Mouse (Mus musculus) T-helper 2 cell (primary cell): ENCODE results near the gene Mrpl35.

Source experiments
- in situ Hi-C: fragments of 300-600 bp; cut with MboI, MseI; formaldehyde crosslinking; loops from one replicate; pipeline ENCODE4 v1.15.1; 2025; ENCODE audit warnings: high pct_unique_total_duplicates

Mrpl35 gene

GRCm38 (mm10) chr6:71801011-71801713, 25.6 kb downstream of the Mrpl35 start:
- in situ Hi-C loops = loop anchor here (10.0 kb wide), 1 partner anchor 636 kb away; no protein-coding TSS in a partner anchor

GRCm38 (mm10) chr6:71799391-71799790, 27.4 kb downstream of the Mrpl35 start:
- in situ Hi-C loops = no loop called here

GRCm38 (mm10) chr6:71791771-71792170, 35.0 kb downstream of the Mrpl35 start:
- in situ Hi-C loops = no loop called here

GRCm38 (mm10) chr6:71788348-71788747, 38.4 kb downstream of the Mrpl35 start:
- in situ Hi-C loops = no loop called here

- in situ Hi-C loops = no loop called here
Measured at GRCm38 (mm10) chr6:71783165-71783564, 43.6 kb downstream of the Mrpl35 start.

- in situ Hi-C loops = no loop called here
Measured at GRCm38 (mm10) chr6:71780431-71780830, 46.3 kb downstream of the Mrpl35 start.

GRCm38 (mm10) chr6:71779831-71780230, 46.9 kb downstream of the Mrpl35 start:
- in situ Hi-C loops = no loop called here

GRCm38 (mm10) chr6:71778016-71778415, 48.8 kb downstream of the Mrpl35 start:
- in situ Hi-C loops = no loop called here

- in situ Hi-C loops = no loop called here
Measured at GRCm38 (mm10) chr6:71772636-71773208, 54.0 kb downstream of the Mrpl35 start.

GRCm38 (mm10) chr6:71772156-71772555, 54.6 kb downstream of the Mrpl35 start:
- in situ Hi-C loops = no loop called here

GRCm38 (mm10) chr6:71771282-71771681, 55.5 kb downstream of the Mrpl35 start:
- in situ Hi-C loops = no loop called here

GRCm38 (mm10) chr6:71770856-71771255, 55.9 kb downstream of the Mrpl35 start:
- in situ Hi-C loops = no loop called here

GRCm38 (mm10) chr6:71769901-71770690, 56.7 kb downstream of the Mrpl35 start:
- in situ Hi-C loops = no loop called here

- in situ Hi-C loops = no loop called here
Measured at GRCm38 (mm10) chr6:71767761-71768160, 59.0 kb downstream of the Mrpl35 start.
